Mouse (Mus musculus): ENCODE data around the gene Krt14. TPM values are rescaled to one million over a fixed set of nuclear protein-coding genes. Genes with fewer than 3 reads are reported as not detected.

Krt14 gene
- polyA plus RNA-seq (2017; shearing (Covaris generic)): not detected

DNA sequence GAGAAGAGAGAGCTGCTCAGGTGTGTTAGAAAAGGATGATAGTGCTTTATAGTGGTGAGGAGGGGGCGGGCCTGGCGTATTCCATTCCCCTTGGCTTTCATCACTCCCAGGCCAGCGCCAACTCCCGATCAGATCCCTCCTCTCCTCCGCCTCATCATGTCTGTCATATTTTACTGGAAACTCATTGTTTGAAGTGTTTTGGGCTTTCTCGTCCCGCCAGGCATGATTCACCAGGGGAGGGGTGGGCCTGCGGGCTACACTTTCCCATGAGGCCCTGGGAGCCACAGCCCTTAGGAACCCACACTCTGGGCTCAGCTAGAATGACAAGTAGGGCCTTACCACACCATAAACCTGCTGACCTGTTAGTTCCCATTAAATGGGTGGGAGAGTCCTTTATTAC lies at the start of gene Krt14:
Krt14 (minus strand) TSS at position 51 of the 400 bp plus-strand sequence.

GRCm38 (mm10) chr11:100248852-100249465 lies 41.6 kb upstream of the Krt14 start, which contains the start of gene Krt16:
Gene Krt16, minus strand, starts transcription at chr11:100248902.

DNA sequence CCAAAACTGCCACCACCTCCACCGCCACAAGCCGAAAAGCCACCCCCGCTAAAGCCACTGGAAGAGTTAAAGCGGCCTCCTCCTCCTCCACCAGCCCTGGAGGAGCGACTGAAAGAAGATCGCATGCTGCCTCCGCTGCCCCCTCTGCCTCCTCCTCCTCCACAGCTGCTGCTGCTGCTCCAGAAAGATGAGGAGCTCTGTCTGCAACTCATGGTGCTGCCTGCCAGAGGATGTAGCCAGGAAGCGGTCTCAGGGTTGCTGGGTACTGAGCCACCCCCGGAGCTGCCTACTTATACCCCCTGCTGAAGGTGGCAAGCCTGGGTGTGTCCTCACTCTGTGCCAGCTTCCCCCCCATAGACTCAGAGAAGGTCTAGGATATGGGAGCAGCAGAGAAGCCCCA lies 14.4 kb downstream of the Krt14 start, which contains the start of gene Krt9:
Krt9 (minus strand) TSS at position 255 of the 400 bp plus-strand sequence.

Other genes with a start within 250 kb of the Krt14 start
- not detected for gene Krtap29-1, start 228.5 kb downstream of the Krt14 start, polyA plus RNA-seq (2017; shearing (Covaris generic))
- not detected for gene Krtap16-1, start 221.0 kb downstream of the Krt14 start, polyA plus RNA-seq (2017; shearing (Covaris generic))
- not detected for gene Krtap17-1, start 213.6 kb downstream of the Krt14 start, polyA plus RNA-seq (2017; shearing (Covaris generic))
- not detected for gene Krt33a, start 191.3 kb downstream of the Krt14 start, polyA plus RNA-seq (2017; shearing (Covaris generic))
- gene Krt33b, start 177.7 kb downstream of the Krt14 start, polyA plus RNA-seq (2017; shearing (Covaris generic)): not detected
- under 1 TPM in 1 of 2 experiments, not detected in 1; 0.92 TPM for gene Krt34, start 166.0 kb downstream of the Krt14 start, polyA plus RNA-seq (2017; shearing (Covaris generic))
- gene Krt31, start 157.0 kb downstream of the Krt14 start, polyA plus RNA-seq (2017; shearing (Covaris generic)): under 1 TPM; 0.19 to 0.24 TPM
- not detected for gene Krt32, start 119.3 kb downstream of the Krt14 start, polyA plus RNA-seq (2017; shearing (Covaris generic))
- gene Krt35, start 111.3 kb downstream of the Krt14 start, polyA plus RNA-seq (2017; shearing (Covaris generic)): under 1 TPM in 1 of 2 experiments, not detected in 1; 0.27 TPM
- under 1 TPM; 0.34 to 0.44 TPM for gene Krt36, start 101.9 kb downstream of the Krt14 start, polyA plus RNA-seq (2017; shearing (Covaris generic))
- under 1 TPM in 1 of 2 experiments, not detected in 1; 0.22 TPM for gene Krt13, start 86.0 kb downstream of the Krt14 start, polyA plus RNA-seq (2017; shearing (Covaris generic))
- under 1 TPM in 1 of 2 experiments, not detected in 1; 0.71 TPM for gene Krt15, start 71.6 kb downstream of the Krt14 start, polyA plus RNA-seq (2017; shearing (Covaris generic))
- under 1 TPM; 0.33 to 0.70 TPM for gene Krt19, start 58.9 kb downstream of the Krt14 start, polyA plus RNA-seq (2017; shearing (Covaris generic))
- gene Krt9, start 14.3 kb downstream of the Krt14 start, polyA plus RNA-seq (2017; shearing (Covaris generic)): under 1 TPM in 1 of 2 experiments, not detected in 1; 0.21 TPM
- 1 to 10 TPM in 1 of 2 experiments, not detected in 1; 1.3 TPM for gene Krt16, start 41.4 kb upstream of the Krt14 start, polyA plus RNA-seq (2017; shearing (Covaris generic))
- 1 to 10 TPM; 1.3 to 2.5 TPM for gene Krt17, start 53.5 kb upstream of the Krt14 start, polyA plus RNA-seq (2017; shearing (Covaris generic))
- not detected for gene Krt42, start 62.3 kb upstream of the Krt14 start, polyA plus RNA-seq (2017; shearing (Covaris generic))
- 1,000 to 10,000 TPM; 2,499 to 2,744 TPM for gene Eif1, start 112.3 kb upstream of the Krt14 start, polyA plus RNA-seq (2017; shearing (Covaris generic))
- gene Gast, start 126.9 kb upstream of the Krt14 start, polyA plus RNA-seq (2017; shearing (Covaris generic)): not detected
- gene Hap1, start 148.6 kb upstream of the Krt14 start, polyA plus RNA-seq (2017; shearing (Covaris generic)): 1 to 10 TPM; 2.2 to 3.5 TPM
- 1 to 10 TPM; 3.0 to 3.8 TPM for gene Jup, start 190.2 kb upstream of the Krt14 start, polyA plus RNA-seq (2017; shearing (Covaris generic))
- gene P3h4, start 207.3 kb upstream of the Krt14 start, polyA plus RNA-seq (2017; shearing (Covaris generic)): under 1 TPM in 1 of 2 experiments, not detected in 1; 0.51 TPM
- under 1 TPM in 1 of 2 experiments, not detected in 1; 0.18 TPM for gene Fkbp10, start 208.1 kb upstream of the Krt14 start, polyA plus RNA-seq (2017; shearing (Covaris generic))
- 100 to 1,000 TPM; 137 to 155 TPM for gene Nt5c3b, start 234.3 kb upstream of the Krt14 start, polyA plus RNA-seq (2017; shearing (Covaris generic))
- gene Klhl10, start 234.4 kb upstream of the Krt14 start, polyA plus RNA-seq (2017; shearing (Covaris generic)): 1 to 10 TPM in 1 of 2 experiments, under 1 TPM in 1; 0.34 to 1.3 TPM